Mouse (Mus musculus): ENCODE measurements around the gene Stard3nl. TPM values are rescaled to one million over a fixed set of nuclear protein-coding genes. Genes with fewer than 3 reads are reported as not detected.

The Stard3nl gene
- polyA plus RNA-seq, 1 experiment from 2014 or later: 100 TPM

Other genes with a start within 250 kb of the Stard3nl start
- 20.8 and 21.1 TPM in 2 replicates for gene Epdr1, start 224.1 kb upstream of the Stard3nl start, polyA plus RNA-seq (2016; fragmentation: Nextera tagmentation; extraction: Ambion mirVana)
- 1.4 and 1.7 TPM in 2 replicates for gene Sfrp4, start 227.3 kb upstream of the Stard3nl start, polyA plus RNA-seq (2016; fragmentation: Nextera tagmentation; extraction: Ambion mirVana)

Data from forebrain, embryonic 10.5 days (tissue).